Comparison of ENCODE assay signal across 8 mouse cellular contexts in genomic region chr2:74655420-74655781, GRCm38 (mm10). TPM values are rescaled to one million over a fixed set of nuclear protein-coding genes. Genes with fewer than 3 reads are reported as not detected.
DNase-seq lines count a peak whose midpoint lies in the region; ATAC-seq and TF ChIP-seq lines count a peak whose summit lies in the region.

No protein-coding gene starts in this region.

- TF ChIP-seq POLR2A in limb, embryonic 14.5 days (IDR thresholded peaks at IDR 0.05; ENCODE audit: borderline replicate concordance, extremely low read depth, insufficient read depth, insufficient read length) = no peak

- no peaks in the 10 kb centered on the region for H3K9me3 ChIP-seq in heart, embryonic 12.5 days (replicated peaks)
- no peaks in the 10 kb centered on the region for H3K9me3 ChIP-seq in heart, embryonic 15.5 days (replicated peaks)
- H3K9me3 ChIP-seq in limb, embryonic 14.5 days (ENCODE audit: control insufficient read depth, low read length) = no peaks in the 10 kb centered on the region
- no peaks in the 10 kb centered on the region for H3K9me3 ChIP-seq in midbrain, postnatal 0 days (ENCODE audit: low read length)

- WGBS in heart, embryonic 12.5 days = under 1% methylated on average over 44 of the region's 47 CpGs
- 1% methylated on average over 45 of the region's 47 CpGs for WGBS in heart, embryonic 15.5 days
- WGBS in limb, embryonic 14.5 days = no CpG with 5 or more reads among the region's 47 CpGs
- 3% methylated on average over 6 of the region's 47 CpGs for WGBS in midbrain, postnatal 0 days

- peak overlapping the region; percentile 62 for H3K4me2 ChIP-seq in heart, embryonic 12.5 days
- peak overlapping the region; percentile 60 for H3K4me2 ChIP-seq in heart, embryonic 15.5 days
- peak overlapping the region; percentile 57 for H3K4me2 ChIP-seq in limb, embryonic 14.5 days (replicated peaks; ENCODE audit: low read depth, low read length, severe bottlenecking)
- peak overlapping the region; percentile 43 for H3K4me2 ChIP-seq in midbrain, postnatal 0 days (ENCODE audit: low read depth, low read length, poor library complexity, severe bottlenecking)

- peaks cover 17% of the 10 kb centered on the region for H3K4me1 ChIP-seq in heart, embryonic 12.5 days (replicated peaks)
- peaks cover 21% of the 10 kb centered on the region for H3K4me1 ChIP-seq in heart, embryonic 15.5 days (replicated peaks)
- H3K4me1 ChIP-seq in limb, embryonic 14.5 days (ENCODE audit: control insufficient read depth, insufficient read depth, low read length) = peaks cover 8% of the 10 kb centered on the region; the same call in 1 of the 2 replicates
- no peaks in the 10 kb centered on the region for H3K4me1 ChIP-seq in midbrain, postnatal 0 days (ENCODE audit: insufficient read depth, low read length)

- no peak overlapping the region for H3K27ac ChIP-seq in heart, embryonic 12.5 days (ENCODE audit: poor library complexity, severe bottlenecking)
- H3K27ac ChIP-seq in heart, embryonic 15.5 days = no peak overlapping the region
- peak overlapping the region; percentile 96 for H3K27ac ChIP-seq in limb, embryonic 14.5 days (replicated peaks; ENCODE audit: low read depth, low read length)
- H3K27ac ChIP-seq in midbrain, postnatal 0 days (ENCODE audit: low read depth, low read length) = no peak overlapping the region

- no peak overlapping the region for H3K9ac ChIP-seq in heart, embryonic 12.5 days
- no peak overlapping the region for H3K9ac ChIP-seq in heart, embryonic 15.5 days
- H3K9ac ChIP-seq in limb, embryonic 14.5 days (ENCODE audit: low read depth, low read length, severe bottlenecking) = peak overlapping the region; percentile 98
- no peak overlapping the region for H3K9ac ChIP-seq in midbrain, postnatal 0 days (replicated peaks; ENCODE audit: low read length, poor library complexity, severe bottlenecking)

- H3K27me3 ChIP-seq in heart, embryonic 12.5 days (replicated peaks) = peaks cover 80% of the 10 kb centered on the region
- peaks cover 91% of the 10 kb centered on the region for H3K27me3 ChIP-seq in heart, embryonic 15.5 days
- H3K27me3 ChIP-seq in limb, embryonic 14.5 days (ENCODE audit: control insufficient read depth, insufficient read depth, low read length) = peaks cover 33% of the 10 kb centered on the region
- H3K27me3 ChIP-seq in midbrain, postnatal 0 days (ENCODE audit: insufficient read depth, low read length) = peaks cover 61% of the 10 kb centered on the region

- DNase-seq in heart, adult 9 months (ENCODE audit: low spot score in 2 of 2) = no peak
- DNase-seq in embryo, embryonic 10 days (ENCODE audit: low spot score) = peak; percentile 59
- DNase-seq in limb, embryonic 14.5 days (ENCODE audit: low spot score) = peak; percentile 43
- no peak for DNase-seq in midbrain, postnatal 0 days (ENCODE audit: low spot score)
- no peak for DNase-seq in right cerebral cortex, postnatal 10 days (ENCODE audit: low spot score in 2 of 2)

- TF ChIP-seq CTCF in midbrain, postnatal 0 days (IDR thresholded peaks at IDR 0.05) = peak; percentile 43

- peak overlapping the region; percentile 42 for H3K4me3 ChIP-seq in heart, embryonic 12.5 days
- peak overlapping the region; percentile 41 for H3K4me3 ChIP-seq in heart, embryonic 15.5 days
- H3K4me3 ChIP-seq in limb, embryonic 14.5 days (replicated peaks; ENCODE audit: low read length) = peak overlapping the region; percentile 51
- H3K4me3 ChIP-seq in midbrain, postnatal 0 days (ENCODE audit: low read depth, low read length) = peak overlapping the region; percentile 32

- ATAC-seq in heart, embryonic 12.5 days (ENCODE audit: insufficient number of reproducible peaks, low FRiP score) = no peak
- ATAC-seq in heart, embryonic 15.5 days (replicated peaks; ENCODE audit: insufficient number of reproducible peaks, insufficient read depth, low FRiP score, low read depth) = no peak
- peak; percentile 39; the same call in 1 of the 2 replicates for ATAC-seq in limb, embryonic 14.5 days (ENCODE audit: low FRiP score, low read depth)
- no peak for ATAC-seq in midbrain, postnatal 0 days (ENCODE audit: low FRiP score)
- no peak for ATAC-seq in frontal cortex, adult (ENCODE audit: low TSS enrichment)

- no peaks in the 10 kb centered on the region for H3K36me3 ChIP-seq in heart, embryonic 12.5 days
- no peaks in the 10 kb centered on the region for H3K36me3 ChIP-seq in heart, embryonic 15.5 days
- H3K36me3 ChIP-seq in limb, embryonic 14.5 days (ENCODE audit: control insufficient read depth, insufficient read depth, low read length) = peaks cover 7% of the 10 kb centered on the region; the same call in 1 of the 2 replicates
- H3K36me3 ChIP-seq in midbrain, postnatal 0 days (ENCODE audit: insufficient read depth, low read length) = no peaks in the 10 kb centered on the region

RNA-seq across cellular contexts. Expression of gene Evx2, which starts 4.0 kb away (rescaled TPM):
- polyA plus RNA-seq in heart, embryonic 12.5 days (2016; fragmentation: Nextera tagmentation; extraction: Ambion mirVana) = not detected in 2 replicates
- polyA plus RNA-seq in heart, embryonic 15.5 days (2015; fragmentation: Nextera tagmentation; extraction: Ambion mirVana) = not detected in 2 replicates
- polyA plus RNA-seq in limb, embryonic 14.5 days (2012; rRNA removed) = 8.9 and 15.2 TPM in 2 replicates
- polyA plus RNA-seq in limb, embryonic 14.5 days (2014; fragmentation: Nextera tagmentation; extraction: Ambion mirVana) = 2.3 and 3.4 TPM in 2 replicates
- 4.2 and 6.4 TPM in 2 replicates for total RNA-seq in midbrain, postnatal 0 days (2014; rRNA removed)
- polyA plus RNA-seq in midbrain, postnatal 0 days (2015; fragmentation: Nextera tagmentation; extraction: Ambion mirVana) = 0.33 and 0.42 TPM in 2 replicates

RNA-seq across cellular contexts. Expression of gene Hoxd13, which starts 12.7 kb away (rescaled TPM):
- 0.09 and 0.12 TPM in 2 replicates for polyA plus RNA-seq in heart, embryonic 12.5 days (2016; fragmentation: Nextera tagmentation; extraction: Ambion mirVana)
- polyA plus RNA-seq in heart, embryonic 15.5 days (2015; fragmentation: Nextera tagmentation; extraction: Ambion mirVana) = 0.14 TPM in 1 of 2 replicates, not detected in the other
- polyA plus RNA-seq in limb, embryonic 14.5 days (2012; rRNA removed) = 109 and 150 TPM in 2 replicates
- 54.6 and 70.5 TPM in 2 replicates for polyA plus RNA-seq in limb, embryonic 14.5 days (2014; fragmentation: Nextera tagmentation; extraction: Ambion mirVana)
- total RNA-seq in midbrain, postnatal 0 days (2014; rRNA removed) = 0.19 TPM in 1 of 2 replicates, not detected in the other
- polyA plus RNA-seq in midbrain, postnatal 0 days (2015; fragmentation: Nextera tagmentation; extraction: Ambion mirVana) = not detected in 2 replicates

RNA-seq across cellular contexts. Expression of gene Hoxd12, which starts 19.4 kb away (rescaled TPM):
- 0.14 and 0.15 TPM in 2 replicates for polyA plus RNA-seq in heart, embryonic 12.5 days (2016; fragmentation: Nextera tagmentation; extraction: Ambion mirVana)
- 0.10 TPM in 1 of 2 replicates, not detected in the other for polyA plus RNA-seq in heart, embryonic 15.5 days (2015; fragmentation: Nextera tagmentation; extraction: Ambion mirVana)
- 43.3 and 58.3 TPM in 2 replicates for polyA plus RNA-seq in limb, embryonic 14.5 days (2012; rRNA removed)
- polyA plus RNA-seq in limb, embryonic 14.5 days (2014; fragmentation: Nextera tagmentation; extraction: Ambion mirVana) = 38.4 and 53.0 TPM in 2 replicates
- not detected in 2 replicates for total RNA-seq in midbrain, postnatal 0 days (2014; rRNA removed)
- polyA plus RNA-seq in midbrain, postnatal 0 days (2015; fragmentation: Nextera tagmentation; extraction: Ambion mirVana) = not detected in 2 replicates

RNA-seq across cellular contexts. Expression of gene Hoxd11, which starts 24.0 kb away (rescaled TPM):
- polyA plus RNA-seq in heart, embryonic 12.5 days (2016; fragmentation: Nextera tagmentation; extraction: Ambion mirVana) = not detected in 2 replicates
- not detected in 2 replicates for polyA plus RNA-seq in heart, embryonic 15.5 days (2015; fragmentation: Nextera tagmentation; extraction: Ambion mirVana)
- 40.0 and 60.8 TPM in 2 replicates for polyA plus RNA-seq in limb, embryonic 14.5 days (2012; rRNA removed)
- 21.4 and 30.0 TPM in 2 replicates for polyA plus RNA-seq in limb, embryonic 14.5 days (2014; fragmentation: Nextera tagmentation; extraction: Ambion mirVana)
- total RNA-seq in midbrain, postnatal 0 days (2014; rRNA removed) = not detected in 2 replicates
- polyA plus RNA-seq in midbrain, postnatal 0 days (2015; fragmentation: Nextera tagmentation; extraction: Ambion mirVana) = not detected in 2 replicates

RNA-seq across cellular contexts. Expression of gene Hoxd10, which starts 36.3 kb away (rescaled TPM):
- polyA plus RNA-seq in heart, embryonic 12.5 days (2016; fragmentation: Nextera tagmentation; extraction: Ambion mirVana) = 0.10 TPM in 1 of 2 replicates, not detected in the other
- 0.08 TPM in 1 of 2 replicates, not detected in the other for polyA plus RNA-seq in heart, embryonic 15.5 days (2015; fragmentation: Nextera tagmentation; extraction: Ambion mirVana)
- polyA plus RNA-seq in limb, embryonic 14.5 days (2012; rRNA removed) = 37.9 and 39.4 TPM in 2 replicates
- 18.3 and 26.1 TPM in 2 replicates for polyA plus RNA-seq in limb, embryonic 14.5 days (2014; fragmentation: Nextera tagmentation; extraction: Ambion mirVana)
- total RNA-seq in midbrain, postnatal 0 days (2014; rRNA removed) = 0.22 TPM in 1 of 2 replicates, not detected in the other
- not detected in 2 replicates for polyA plus RNA-seq in midbrain, postnatal 0 days (2015; fragmentation: Nextera tagmentation; extraction: Ambion mirVana)

Comparison
In these comparisons a context has a peak if more than half of its experiments do, and no peak if none do; other contexts are left out.
1. DNase-seq: peak in embryo, embryonic 10 days (single experiment) and limb, embryonic 14.5 days (single experiment); none in heart, adult 9 months (0 of 2), midbrain, postnatal 0 days (single experiment) and right cerebral cortex, postnatal 10 days (0 of 2).
2. RNA of gene Hoxd13, which starts 12.7 kb away (polyA plus RNA-seq): 54.6 to 150 TPM in limb, embryonic 14.5 days; 0.09 to 0.12 TPM in heart, embryonic 12.5 days, 0.14 TPM in heart, embryonic 15.5 days and not detected in midbrain, postnatal 0 days; every median in the first group is over 10 times any median in the second.
3. RNA of gene Hoxd12, which starts 19.4 kb away (polyA plus RNA-seq): 38.4 to 58.3 TPM in limb, embryonic 14.5 days; 0.14 to 0.15 TPM in heart, embryonic 12.5 days, 0.10 TPM in heart, embryonic 15.5 days and not detected in midbrain, postnatal 0 days; every median in the first group is over 10 times any median in the second.
4. Peak in every context shown above with its lines, with median percentiles within 50 percentile points of each other: H3K4me2 ChIP-seq and H3K4me3 ChIP-seq.